Mouse (Mus musculus): ENCODE measurements at regions not wholly inside any gene's neighbourhood (a gene's known extent, or its start where the extent isn't known, plus 50 kb on each side); places are given as distances from the start of the nearest gene placed in this dataset.

DNA sequence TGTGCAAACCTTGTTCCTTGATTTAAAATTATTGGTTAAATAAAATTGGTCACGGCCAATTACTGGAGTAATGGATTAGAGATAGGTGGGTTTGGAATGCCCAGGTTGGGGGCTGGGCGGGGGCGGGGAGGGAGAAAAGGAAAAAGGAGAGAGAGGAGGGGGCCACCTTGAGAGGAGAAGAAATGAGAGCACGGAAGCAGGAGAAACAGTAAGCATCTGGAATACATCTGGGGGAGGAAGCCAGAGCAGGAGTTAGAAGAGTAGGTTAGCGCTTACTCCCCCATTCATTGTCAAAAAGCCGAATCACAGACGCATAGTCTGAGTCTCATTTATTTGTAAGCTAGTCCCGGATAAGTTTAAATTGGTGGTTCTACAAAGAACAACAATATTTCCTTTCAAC lies 50.8 kb upstream of the Tbl1xr1 start:
- TF ChIP-seq ZC3H11A (IDR thresholded peaks at IDR 0.05; ENCODE audit: borderline replicate concordance, low read depth, low read length) (no peak), MAFK (IDR thresholded peaks at IDR 0.05; ENCODE audit: insufficient read depth, low read depth, low read length) (no peak), HCFC1 (IDR thresholded peaks at IDR 0.05; ENCODE audit: borderline replicate concordance, insufficient read depth, low read length) (no peak), CHD2 (IDR thresholded peaks at IDR 0.05; ENCODE audit: low read depth, low read length) (no peak), ZNF384 (IDR thresholded peaks at IDR 0.05; ENCODE audit: low read depth, low read length) (no peak)

Data from ES-E14 (cell line).